Mouse (Mus musculus) retina, adult 2 months (tissue): ENCODE data around the gene Akap8.
A peak's percentile ranks its signal among the peaks of the same experiment; 100 is the strongest.

Experiments used
- DNase-seq: peaks from one replicate; pipeline ENCODE4 v3.0.0-alpha.2; 2012; ENCODE audit warnings: low read depth, low spot score

Gene Akap8

DNA sequence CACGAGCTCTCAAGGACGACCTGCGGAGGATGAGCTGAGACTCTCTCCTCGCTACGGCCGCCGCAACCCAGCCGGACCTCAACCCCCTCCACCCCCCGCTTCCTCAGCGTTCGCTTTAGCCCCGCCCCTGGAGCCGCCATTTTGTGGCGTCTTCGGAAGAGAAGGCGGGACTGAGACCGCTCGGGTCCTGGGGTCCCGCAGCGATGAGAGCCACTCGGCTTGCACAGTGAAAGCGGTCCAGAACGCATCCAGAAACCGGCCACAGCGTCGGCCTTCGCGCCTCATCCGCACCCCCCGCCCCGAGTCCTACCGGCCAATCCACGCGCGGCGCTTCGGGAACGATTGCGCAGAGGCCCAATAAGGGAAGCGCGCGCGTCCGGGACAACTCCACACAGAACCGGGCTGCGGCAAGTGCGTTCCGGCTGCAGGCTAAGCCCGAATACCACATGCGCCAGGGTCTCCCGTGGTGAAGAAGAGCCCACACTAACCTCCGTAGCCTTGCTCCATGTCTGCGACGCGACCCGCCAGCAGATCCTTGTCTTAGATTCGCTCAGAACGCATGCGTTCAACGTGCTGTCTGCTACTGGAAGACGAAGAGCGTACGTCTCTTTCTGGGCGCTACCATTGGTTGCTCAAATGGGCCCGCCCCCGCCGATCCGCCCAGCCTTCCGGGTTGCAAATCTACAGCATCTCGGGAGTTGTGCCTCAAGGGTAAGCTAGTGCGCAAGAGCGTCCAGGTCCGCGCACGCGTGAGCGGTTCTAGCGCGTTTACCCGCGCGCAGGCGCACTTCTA lies at the start of gene Akap8:
Akap8 (minus strand) TSS at position 642 of the 793 bp plus-strand sequence.
- peak; percentile 91 for DNase-seq

DNA sequence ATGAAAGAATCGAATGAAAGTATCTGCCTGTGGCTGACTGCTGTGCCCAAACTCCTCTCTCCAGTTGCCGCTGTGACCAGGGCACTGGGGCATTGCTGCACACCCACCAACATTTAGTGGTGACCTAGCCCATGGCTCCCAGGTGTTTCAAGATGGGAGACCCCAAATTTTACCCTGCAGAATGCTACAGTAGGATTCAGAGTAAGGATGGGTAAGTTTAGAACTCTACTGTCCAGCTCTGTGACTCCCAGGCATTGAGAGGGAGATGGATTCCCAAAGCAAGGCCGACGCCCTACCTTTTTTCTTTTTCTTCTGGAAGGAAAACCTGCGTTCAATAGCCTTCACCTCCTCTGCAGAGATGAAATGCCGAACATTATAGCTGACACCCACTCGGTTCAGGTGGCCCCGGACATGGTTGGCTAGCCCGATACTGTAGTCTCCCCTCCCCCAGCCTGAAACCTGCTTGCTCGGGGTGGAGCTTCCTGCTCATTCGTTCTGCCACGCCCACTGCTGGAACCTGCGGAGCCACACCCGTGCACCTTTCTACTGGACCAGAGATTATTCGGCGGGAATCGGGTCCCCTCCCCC lies 48.0 kb upstream of the Akap8 start:
- DNase-seq: no peak

DNA sequence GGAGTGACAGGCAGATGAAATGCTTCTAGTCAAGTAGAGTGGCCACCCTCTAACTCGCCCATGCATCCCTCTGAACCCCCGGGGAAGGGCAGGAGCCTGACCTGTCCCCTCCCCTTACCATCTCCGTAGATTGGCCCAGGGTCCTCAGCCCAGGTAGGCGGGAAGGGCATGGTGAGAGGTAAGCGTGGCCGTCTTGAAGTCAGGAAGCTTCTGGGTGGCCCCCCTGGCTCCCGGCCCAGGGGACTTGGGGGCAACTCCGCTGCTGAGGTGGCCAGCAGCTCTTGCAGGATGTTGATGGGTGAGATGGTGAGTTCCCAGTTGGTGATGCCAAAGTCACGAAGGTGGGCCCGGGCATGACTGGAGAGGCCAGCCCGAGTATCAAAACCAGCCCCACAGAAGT lies 46.7 kb upstream of the Akap8 start:
- DNase-seq: no peak

DNA sequence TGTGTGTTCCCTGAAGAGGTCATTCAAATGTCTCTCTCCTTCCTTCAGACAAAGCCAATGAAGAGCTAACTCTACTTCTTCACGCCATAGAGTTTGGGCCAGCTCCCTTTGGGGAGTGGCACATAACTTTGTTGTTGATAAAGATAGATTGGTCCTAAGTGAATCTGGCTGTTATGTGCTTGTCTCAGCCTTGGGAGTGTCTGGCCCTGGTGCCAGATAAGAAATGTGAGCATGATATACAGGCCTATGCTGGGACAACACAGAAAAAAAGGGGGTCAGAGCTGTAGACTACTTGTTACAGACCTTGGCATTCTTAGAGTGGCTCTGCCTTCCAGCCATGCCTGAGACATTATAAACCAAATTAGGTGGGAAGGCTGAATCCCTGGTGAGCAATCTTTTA lies 44.3 kb upstream of the Akap8 start:
- no peak for DNase-seq

DNA sequence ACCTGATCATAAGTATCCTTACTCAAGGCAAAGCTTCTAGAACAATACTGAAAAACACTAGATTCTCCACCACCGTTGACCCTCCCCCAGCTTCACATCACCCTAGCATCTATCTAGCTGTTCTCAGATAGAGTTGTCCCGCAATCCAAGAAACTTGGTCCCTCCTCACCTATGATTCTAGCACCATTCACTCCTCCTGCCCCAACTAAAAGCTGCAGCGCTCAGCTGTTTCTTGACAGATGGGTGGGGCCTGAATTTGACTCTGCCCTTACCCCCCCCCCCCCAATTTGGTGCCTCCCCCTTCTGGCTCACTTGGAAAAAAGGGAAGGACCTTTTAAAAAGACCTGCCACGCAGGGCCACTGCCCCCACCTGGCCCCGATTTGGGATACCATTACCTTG lies 43.8 kb upstream of the Akap8 start:
- no peak for DNase-seq

DNA sequence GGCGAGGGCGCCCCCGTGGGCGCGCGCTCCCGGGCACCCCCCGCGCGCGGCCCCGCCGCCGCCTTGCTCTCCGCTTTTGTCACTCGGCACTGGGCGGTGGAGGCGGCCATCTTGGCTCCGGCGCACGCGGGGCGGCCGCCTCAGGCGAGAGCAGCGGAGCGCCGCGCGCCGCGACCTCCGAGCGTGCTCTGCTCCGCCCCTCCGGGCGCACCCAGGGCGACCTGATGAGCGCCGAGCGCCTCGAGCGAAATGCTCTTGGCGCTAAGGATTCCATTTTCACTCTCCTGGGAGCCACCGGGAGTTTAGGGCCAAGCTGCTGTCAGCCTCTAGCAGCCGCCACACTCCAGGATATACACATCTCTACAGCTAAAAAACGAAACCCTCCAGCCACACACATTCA lies 43.3 kb upstream of the Akap8 start:
- DNase-seq: peak; percentile 66

DNA sequence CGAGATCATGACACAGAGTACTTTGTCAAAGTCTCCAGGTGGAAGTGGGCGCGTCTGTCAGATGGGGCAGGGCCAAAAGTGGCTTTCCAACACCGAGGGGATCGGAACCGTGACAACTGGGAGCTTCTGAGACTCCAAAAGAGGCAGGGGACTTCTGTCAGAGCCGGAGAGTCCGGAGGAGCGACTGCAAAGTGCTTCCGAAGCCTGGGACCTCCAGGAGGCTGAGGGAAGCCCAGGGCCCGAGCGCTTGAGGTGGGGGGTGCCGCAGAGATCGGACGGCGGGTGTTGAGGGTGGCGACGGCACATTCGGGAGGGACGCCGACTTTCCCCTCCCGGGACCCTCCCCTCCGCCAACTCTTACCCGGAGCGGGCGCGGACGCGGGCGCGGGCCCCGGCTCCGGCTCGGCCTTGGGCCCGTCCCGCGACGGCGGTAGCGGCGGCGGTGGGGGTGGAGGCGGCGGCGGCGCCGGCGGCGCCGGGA lies 42.8 kb upstream of the Akap8 start:
- no peak for DNase-seq

DNA sequence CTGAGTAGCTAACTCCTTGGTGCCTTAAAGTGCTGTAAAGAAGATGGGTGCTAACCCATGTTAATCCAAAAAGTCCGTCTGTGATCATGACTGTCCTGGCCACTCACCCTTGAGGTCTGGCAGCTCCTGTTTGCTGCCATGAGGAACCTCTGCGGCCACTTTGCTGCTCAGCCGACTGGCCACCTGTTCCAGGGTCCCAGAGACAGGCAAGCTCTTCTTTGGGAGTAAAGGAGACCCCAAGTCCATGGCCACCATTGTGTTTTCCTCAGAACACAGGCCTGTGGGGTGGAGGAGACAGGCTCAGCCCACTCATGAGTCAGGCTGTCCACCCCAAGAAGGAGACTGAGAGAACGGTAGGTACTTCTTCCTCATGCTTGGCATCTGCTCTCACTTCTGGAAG lies 41.6 kb upstream of the Akap8 start:
- no peak for DNase-seq

DNA sequence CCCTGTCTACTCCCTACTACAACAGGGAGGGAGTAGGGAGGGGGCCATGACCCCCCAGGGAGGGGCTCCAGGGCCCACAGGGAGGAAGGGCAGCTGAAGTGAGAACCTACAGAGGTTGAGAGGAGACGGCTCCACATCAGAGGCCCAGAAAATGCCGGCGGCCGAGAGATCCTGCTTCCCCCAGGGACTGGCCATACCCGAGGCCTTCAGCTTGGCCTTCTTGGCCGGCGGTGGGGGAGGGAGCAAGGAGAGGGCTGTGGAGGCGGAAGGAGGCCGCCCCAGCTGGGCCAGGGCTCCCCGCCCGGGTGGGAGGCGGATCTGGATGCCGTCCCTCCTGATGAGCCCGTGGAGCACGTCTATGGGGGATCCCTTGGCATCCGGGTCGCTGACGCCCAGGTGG lies 38.9 kb upstream of the Akap8 start:
- DNase-seq: no peak

DNA sequence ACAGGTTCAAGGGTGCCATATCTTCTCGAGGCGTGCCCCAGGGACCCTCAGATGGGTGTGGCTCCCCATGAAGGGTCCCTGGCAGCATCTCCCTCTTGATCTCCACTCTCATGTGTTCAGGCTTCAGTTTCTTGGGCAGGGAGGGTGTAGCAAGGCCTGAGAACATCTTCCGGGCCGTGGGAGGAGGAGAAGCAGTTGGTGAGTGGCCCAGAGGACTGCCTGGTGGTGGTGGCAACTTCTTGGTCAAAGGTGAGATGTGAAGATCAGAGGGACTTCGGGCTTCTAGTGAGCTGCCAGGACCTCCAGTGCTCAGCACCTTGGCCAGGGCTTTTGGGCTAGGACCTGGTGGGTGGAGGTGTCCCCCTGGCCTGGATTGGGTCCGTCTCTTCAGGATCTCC lies 37.9 kb upstream of the Akap8 start:
- no peak for DNase-seq

DNA sequence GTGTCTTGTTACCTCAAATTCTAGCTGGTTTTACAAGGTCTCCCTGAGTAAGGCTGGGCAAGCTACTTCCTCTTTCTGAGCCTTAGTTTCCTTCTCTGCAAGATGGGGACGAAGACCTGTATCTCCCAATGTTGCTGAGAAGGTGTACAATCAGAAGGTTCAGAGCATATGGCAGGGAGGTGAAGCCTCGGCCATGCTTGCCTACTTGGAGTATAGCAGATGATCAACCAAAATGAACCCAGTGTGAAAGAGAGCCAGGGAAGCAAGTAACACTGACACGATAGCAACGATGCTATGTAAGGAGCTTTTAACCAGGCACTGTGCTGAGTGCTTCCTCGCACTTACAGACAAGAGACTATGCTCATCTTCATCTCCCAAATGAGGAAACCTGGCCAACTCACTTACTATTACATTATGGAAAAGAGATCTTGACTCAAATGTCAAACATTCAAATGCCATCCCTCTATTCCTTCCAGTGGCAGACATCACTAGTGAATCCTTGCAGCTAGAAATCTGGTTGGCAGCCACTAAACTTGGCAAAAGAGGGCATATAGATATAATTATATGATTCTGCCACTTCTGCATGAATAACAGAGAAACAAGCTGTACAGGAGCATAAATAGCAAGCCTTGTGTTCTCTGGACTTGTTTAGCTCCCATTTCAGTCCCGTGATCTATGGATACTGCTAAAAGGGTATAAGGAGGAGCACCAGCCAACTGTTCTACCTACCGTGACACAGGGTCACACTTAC lies 37.3 kb upstream of the Akap8 start:
- no peak for DNase-seq

DNA sequence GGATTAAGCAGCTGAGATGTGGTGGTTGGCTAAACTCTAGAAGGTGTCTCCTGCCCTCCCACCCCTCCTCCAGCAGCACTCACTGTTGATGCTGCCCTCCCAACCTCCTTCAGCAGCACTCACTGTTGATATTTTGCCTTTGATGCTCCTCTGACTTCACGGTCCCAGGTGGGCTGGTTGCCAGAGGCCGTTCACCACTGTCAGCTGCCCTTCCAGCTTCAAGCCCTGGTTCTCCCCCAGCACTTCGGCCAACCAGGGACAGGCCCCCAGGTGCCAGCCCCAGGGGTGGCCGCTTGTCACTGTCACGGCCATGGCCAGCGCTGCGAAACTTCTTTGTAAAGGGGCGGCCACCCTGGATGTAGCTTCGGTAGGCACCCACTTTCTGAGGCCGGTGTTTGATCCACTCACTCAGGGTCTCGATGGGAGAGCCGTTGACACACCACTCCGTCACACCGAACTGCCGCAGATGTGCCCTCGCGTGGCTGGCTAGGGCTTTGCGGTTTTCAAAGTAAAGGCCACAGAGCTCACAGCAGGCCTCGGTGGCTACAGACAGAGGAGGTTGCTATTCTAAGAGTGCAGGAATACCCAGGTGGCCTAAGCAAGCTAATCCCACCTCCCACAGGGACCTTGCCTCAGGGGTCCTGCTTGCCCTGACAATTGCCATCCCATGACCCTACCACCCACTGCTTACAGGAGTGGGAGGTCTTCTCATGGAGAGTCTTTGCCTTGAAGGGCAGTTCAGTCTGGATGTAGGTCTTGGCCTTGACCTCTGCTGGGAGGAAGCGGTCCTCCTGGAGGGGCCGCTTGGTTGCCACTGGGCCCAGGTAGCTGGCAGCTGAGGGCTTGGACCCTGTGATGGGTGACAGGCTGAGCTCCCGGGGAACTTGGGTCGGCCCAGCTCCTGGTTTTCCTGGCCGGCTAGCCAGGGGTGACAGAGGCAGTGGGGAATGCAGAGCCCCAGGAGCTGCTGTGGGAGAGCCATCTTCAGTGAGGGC lies 36.0 kb upstream of the Akap8 start:
- no peak for DNase-seq

DNA sequence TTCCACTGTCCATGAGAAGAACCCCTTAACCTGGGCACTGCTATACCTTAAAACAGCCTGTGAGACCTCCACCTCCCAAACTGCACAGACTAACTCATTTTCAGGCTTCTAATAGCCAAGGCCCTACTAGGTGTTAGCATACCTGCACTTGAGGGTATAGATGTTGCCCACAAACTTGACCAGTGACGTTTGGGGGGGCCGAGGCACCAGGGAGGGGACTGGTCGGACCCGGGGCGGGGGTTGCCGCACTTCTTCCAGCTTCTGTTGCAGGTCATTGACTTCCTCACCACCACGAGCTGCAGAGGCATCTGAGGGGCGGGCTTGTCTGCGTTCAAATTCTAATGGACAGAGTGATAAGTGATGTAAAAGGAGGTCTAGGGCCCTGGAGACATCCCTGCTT lies 35.2 kb upstream of the Akap8 start:
- DNase-seq: no peak

DNA sequence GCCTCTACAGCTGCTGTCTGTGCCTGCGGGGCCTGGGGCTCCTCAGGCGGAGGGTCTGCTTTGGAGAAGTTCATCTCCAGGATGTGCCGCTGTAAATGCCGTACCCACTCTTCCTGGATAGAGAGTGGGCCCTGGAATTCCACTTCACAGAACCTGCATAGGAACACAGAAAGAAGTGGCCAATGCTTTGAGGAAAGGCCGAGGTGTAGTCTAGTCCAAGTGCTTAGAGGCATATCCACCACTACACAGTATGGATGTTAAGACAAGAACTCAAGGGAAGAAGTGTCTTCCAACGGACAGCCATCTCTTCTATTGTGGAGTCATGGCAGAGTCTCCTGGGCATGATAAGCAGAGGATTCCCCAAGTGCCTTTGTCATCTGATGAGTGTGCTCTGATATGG lies 34.0 kb upstream of the Akap8 start:
- DNase-seq: no peak

DNA sequence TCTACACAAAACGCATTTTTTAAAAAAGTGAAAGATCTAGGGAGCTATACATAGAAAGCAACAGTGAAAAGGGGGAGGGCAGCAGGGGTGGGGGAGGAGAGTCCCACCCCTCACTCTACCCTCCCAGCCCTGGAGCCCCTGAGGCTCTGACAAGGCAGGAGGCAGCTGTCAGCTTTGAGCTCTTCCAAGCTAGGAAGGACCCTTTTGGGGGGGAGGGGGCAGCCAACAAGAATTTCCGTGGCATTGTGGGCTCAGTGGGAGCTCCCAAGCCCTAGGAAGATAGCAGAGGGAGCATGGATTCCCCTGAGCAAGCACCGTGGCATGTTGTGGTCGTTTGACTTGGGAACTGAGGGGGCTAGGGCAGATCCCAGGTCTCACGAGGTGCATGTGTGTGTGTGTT lies 33.2 kb upstream of the Akap8 start:
- no peak for DNase-seq

DNA sequence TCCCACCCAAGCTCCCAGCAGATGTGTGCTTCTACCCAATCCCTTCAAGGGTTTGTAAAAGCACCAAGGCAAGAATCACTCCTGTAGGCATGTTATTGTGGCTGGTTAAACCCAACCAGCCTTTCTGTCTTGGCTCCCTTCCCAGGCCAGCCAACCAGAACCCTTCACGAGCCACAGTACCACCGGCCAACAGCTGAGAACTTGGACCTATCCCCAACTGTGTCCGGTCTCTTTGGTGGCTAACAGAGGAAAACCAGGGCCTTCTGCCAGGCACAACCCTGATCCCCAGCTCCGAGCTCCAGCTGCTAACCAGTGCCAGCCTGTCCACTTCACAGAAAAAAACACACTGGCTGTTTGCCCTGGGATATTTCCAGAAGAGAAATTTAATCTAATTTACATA lies 32.7 kb upstream of the Akap8 start:
- DNase-seq: no peak

DNA sequence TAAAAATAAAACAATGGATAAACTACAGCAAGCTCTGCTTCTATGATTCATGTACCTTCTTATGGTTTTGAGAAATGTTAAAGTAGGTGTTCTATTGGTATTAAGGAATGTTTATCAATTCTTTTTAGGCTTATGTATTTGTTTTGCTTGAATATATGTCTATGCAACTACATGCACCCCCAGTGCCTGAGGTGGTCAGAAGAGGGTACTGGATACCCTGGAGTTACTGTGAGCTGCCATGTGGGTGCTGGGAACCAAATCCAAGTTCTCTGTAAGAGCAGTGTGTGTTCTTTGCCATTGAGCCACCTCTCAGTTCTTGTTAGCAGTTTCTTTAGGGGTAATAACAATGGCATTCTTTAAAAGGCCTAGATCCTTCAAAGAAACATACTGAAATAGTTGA lies 30.7 kb upstream of the Akap8 start:
- no peak for DNase-seq

DNA sequence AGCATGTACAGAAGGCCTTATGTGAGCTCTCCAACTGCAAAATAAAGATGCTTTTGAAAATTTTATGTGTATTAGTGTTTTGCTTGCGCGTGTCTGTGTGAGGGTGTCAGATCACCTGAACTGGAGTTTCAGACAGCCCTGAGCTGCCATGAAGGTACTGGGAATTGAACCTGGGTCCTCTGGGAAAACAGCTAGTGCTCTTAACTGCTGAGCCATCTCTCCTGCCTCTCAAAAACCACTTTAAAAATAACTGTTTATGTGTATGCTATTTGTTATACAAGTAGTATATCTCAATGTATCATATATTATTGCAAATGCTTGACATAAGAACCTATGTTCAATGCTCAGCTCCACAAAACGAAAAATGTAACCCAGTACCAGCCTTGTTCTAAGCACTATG lies 30.2 kb upstream of the Akap8 start:
- no peak for DNase-seq

DNA sequence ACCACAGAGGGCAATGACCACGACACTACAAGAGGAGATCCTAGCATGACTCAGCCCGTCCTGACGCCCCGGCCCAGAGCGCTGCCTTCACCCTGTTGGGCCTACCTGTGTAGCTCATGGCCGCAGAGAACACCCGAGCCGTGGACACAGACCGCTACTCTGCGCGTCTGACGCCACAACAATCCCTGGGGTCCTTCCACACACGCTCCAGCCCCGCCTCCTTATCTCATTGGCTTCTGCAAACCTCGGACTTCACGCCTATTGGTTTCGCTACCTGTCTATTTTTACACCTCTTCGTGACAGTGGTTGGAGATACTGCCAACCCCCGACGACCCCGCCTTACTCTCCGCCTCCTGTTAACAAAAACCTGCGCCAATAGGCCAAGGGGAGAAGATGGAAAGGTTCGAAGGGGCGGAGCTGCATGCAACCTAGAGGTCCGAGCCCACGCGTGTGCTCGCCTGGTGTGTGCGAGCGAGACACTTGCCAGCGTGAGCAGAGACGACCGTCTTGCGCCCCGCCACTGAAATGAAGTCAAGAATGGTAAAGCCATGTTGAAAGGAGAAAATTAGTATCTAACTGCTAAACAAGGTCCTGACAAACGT lies 29.4 kb upstream of the Akap8 start, which contains the start of gene Akap8l:
Akap8l (minus strand) TSS at position 226 of the 602 bp plus-strand sequence.
- peak; percentile 96 for DNase-seq

DNA sequence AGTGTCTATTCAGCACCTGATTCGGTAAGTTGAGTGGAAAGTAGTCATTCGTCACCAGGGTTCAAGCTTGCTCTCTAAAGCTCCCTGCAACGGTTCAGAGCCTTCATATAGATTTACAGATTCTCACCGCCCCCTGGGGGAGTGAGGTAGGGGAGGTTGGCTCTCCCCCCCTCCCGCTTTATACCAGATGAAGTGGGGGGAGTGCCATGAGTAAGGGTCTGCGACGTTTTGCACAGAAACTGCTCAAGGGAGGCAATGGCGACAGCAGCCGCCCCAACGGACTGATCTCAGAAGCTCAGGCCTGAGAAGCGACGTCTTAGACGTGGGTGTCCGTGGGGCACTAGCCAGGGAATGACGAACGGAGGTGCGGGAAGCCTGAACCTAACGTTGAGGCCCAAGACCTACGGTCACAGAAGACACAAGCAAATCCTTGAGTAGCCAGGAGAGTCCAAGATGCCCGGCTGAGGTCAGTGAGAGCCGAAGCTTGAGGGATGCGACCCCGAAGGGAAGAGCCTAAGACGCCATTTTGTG lies 28.9 kb upstream of the Akap8 start:
- DNase-seq: no peak
